Mouse (Mus musculus) kidney, postnatal 25 days (tissue): Measurements from ENCODE around the gene Rbp7.

Source experiments
- DNase-seq, 2 experiments: peaks; one replicate each; pipeline ENCODE4 v3.0.0; 2021; ENCODE audit warnings: mixed read lengths in 2 of 2

The Rbp7 gene

GRCm38 (mm10) chr4:149454263-149454662, 515 bp downstream of the Rbp7 start:
- DNase-seq = peak; percentile 25 to 46

- DNase-seq = peak; percentile 45 to 72
Measured at GRCm38 (mm10) chr4:149453656-149454055, 1.1 kb downstream of the Rbp7 start.

GRCm38 (mm10) chr4:149450636-149451035, 4.1 kb downstream of the Rbp7 start:
- no peak for DNase-seq

- DNase-seq = no peak
Measured at GRCm38 (mm10) chr4:149446309-149446708, 8.5 kb downstream of the Rbp7 start.

GRCm38 (mm10) chr4:149445868-149446267, 8.9 kb downstream of the Rbp7 start:
- peak; percentile 56 to 61 for DNase-seq

GRCm38 (mm10) chr4:149444964-149445701, 9.6 kb downstream of the Rbp7 start:
- DNase-seq = peak; percentile 93 to 95

GRCm38 (mm10) chr4:149444465-149444864, 10.3 kb downstream of the Rbp7 start:
- no peak for DNase-seq

- DNase-seq = no peak
Measured at GRCm38 (mm10) chr4:149442436-149442835, 12.3 kb downstream of the Rbp7 start.

- DNase-seq = no peak
Measured at GRCm38 (mm10) chr4:149440576-149440975, 14.2 kb downstream of the Rbp7 start.

- peak in 1 of 2 experiments; percentile 6 for DNase-seq
Measured at GRCm38 (mm10) chr4:149431887-149432286, 22.9 kb downstream of the Rbp7 start.

GRCm38 (mm10) chr4:149429592-149429991, 25.2 kb downstream of the Rbp7 start:
- no peak for DNase-seq

GRCm38 (mm10) chr4:149426325-149427199, 28.2 kb downstream of the Rbp7 start, which contains the start of gene Ube4b:
Gene Ube4b (minus strand): TSS chr4:149426749.
- DNase-seq = peak; percentile 99

- peak; percentile 54 to 64 for DNase-seq
Measured at GRCm38 (mm10) chr4:149425801-149426292, 28.9 kb downstream of the Rbp7 start.

GRCm38 (mm10) chr4:149424755-149425154, 30.0 kb downstream of the Rbp7 start:
- peak in 1 of 2 experiments; percentile 44 for DNase-seq

- DNase-seq = peak in 1 of 2 experiments; percentile 36
Measured at GRCm38 (mm10) chr4:149417854-149418365, 36.9 kb downstream of the Rbp7 start.

GRCm38 (mm10) chr4:149416986-149417385, 37.8 kb downstream of the Rbp7 start:
- no peak for DNase-seq

GRCm38 (mm10) chr4:149416417-149416816, 38.4 kb downstream of the Rbp7 start:
- peak in 1 of 2 experiments; percentile 67 for DNase-seq

GRCm38 (mm10) chr4:149415651-149416169, 39.1 kb downstream of the Rbp7 start:
- peak; percentile 58 to 79 for DNase-seq

GRCm38 (mm10) chr4:149414259-149414658, 40.5 kb downstream of the Rbp7 start:
- no peak for DNase-seq

GRCm38 (mm10) chr4:149409759-149410158, 45.0 kb downstream of the Rbp7 start:
- no peak for DNase-seq

- DNase-seq = peak in 1 of 2 experiments; percentile 17
Measured at GRCm38 (mm10) chr4:149408331-149408730, 46.4 kb downstream of the Rbp7 start.

GRCm38 (mm10) chr4:149407461-149407860, 47.3 kb downstream of the Rbp7 start:
- peak; percentile 28 to 84 for DNase-seq
